Mouse (Mus musculus) liver, embryonic 14.5 days (tissue): ENCODE results near the gene Nup188.

Experiments used
- CTCF ChIP-seq: IDR thresholded peaks from 2 replicates; pipeline ENCODE4 v1.5.1; 2016; ENCODE audit warnings: antibody characterized with exemption, low read depth, control low read depth
- EP300 ChIP-seq: IDR thresholded peaks from 2 replicates; pipeline ENCODE4 v1.6.1; 2016; ENCODE audit warnings: antibody characterized with exemption, low read depth

DNA sequence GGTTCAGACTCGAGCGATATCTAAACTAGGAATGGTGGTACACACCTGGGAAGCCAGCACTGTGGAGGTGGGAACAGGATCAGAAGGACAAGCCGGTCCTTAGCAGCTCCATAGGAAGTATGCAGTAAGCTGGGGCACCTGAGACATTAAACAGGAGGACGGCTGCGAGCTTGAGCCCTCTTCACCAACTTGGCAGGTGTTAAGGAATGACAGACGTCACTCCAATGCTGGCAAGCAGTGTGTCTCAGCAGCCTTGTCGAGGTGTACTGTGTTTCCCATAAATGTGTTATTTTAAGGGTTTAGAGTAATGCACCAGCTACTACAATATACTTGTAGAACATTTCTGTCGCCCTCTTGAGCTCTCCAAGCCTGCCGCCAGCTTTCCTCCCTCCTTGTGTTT is 100.7 kb downstream of the Nup188 start:
- TF ChIP-seq CTCF (no peak), EP300 (no peak)
